Mouse (Mus musculus) kidney, embryonic 16.5 days (tissue): Measurements from ENCODE around the gene Lrrc25. TPM values are rescaled to one million over a fixed set of nuclear protein-coding genes. Genes with fewer than 3 reads are reported as not detected.

ENCODE experiments used
- ATAC-seq: fragments of 200-750 bp; cut with Nextera tagmentation; 2 replicates; pipeline ENCODE4 v1.8.0; 2017; ENCODE audit warnings: moderate TSS enrichment; ENCODE audit not compliant: low FRiP score, low TSS enrichment
- H3K27ac ChIP-seq: fragments of 300-500 bp; sonication (generic); 2 replicates; pipeline ENCODE4 v1.5.1; 2014; ENCODE audit warnings: low read length
- H3K27me3 ChIP-seq: fragments of 300-500 bp; sonication (generic); 2 replicates; pipeline ENCODE4 v1.6.1; 2014; ENCODE audit warnings: low read length, control low read depth, mixed read lengths; ENCODE audit not compliant: insufficient read depth
- H3K36me3 ChIP-seq: fragments of 300-500 bp; sonication (generic); 2 replicates; pipeline ENCODE4 v1.6.1; 2014; ENCODE audit warnings: low read length, control low read depth, mixed read lengths; ENCODE audit not compliant: insufficient read depth
- H3K4me1 ChIP-seq: fragments of 300-500 bp; sonication (generic); 2 replicates; pipeline ENCODE4 v1.6.1; 2014; ENCODE audit warnings: low read length, control low read depth, mixed read lengths; ENCODE audit not compliant: insufficient read depth
- H3K4me2 ChIP-seq: fragments of 300-500 bp; sonication (generic); replicated peaks from 2 replicates; pipeline ENCODE4 v1.6.1; 2014; ENCODE audit warnings: low read depth, low read length
- H3K4me3 ChIP-seq: fragments of 300-500 bp; sonication (generic); 2 replicates; pipeline ENCODE4 v1.5.1; 2014; ENCODE audit warnings: mild to moderate bottlenecking, low read length
- H3K9ac ChIP-seq: fragments of 300-500 bp; sonication (generic); replicated peaks from 2 replicates; pipeline ENCODE4 v1.6.1; 2014; ENCODE audit warnings: low read length
- H3K9me3 ChIP-seq: fragments of 300-500 bp; sonication (generic); 2 replicates; pipeline ENCODE4 v1.6.1; 2016; ENCODE audit warnings: low read length, control low read depth
- WGBS: fragments of 180-500 bp; shearing (Covaris S2); extraction: QIAGEN DNeasy Blood & Tissue Kit; methylation state at CpG from one replicate; pipeline ENCODE4 v1.1.7; 2014; 5-methylcytosine and 5-hydroxymethylcytosine counted together
- polyA plus RNA-seq: library from polyadenylated mRNA; unstranded; fragments of >200 nt; fragmentation: Nextera tagmentation; extraction: Ambion mirVana; gene quantifications from 2 replicates; pipeline ENCODE4 v1.2.1, GENCODE M21; 2015

Lrrc25 gene
- polyA plus RNA-seq, 1 experiment from 2014 or later = 1.9 TPM

GRCm38 (mm10) chr8:70598283-70598682, 17.7 kb upstream of the Lrrc25 start:
- Histone ChIP-seq H3K27ac (peak overlapping the region; percentile 9; the same call in 1 of the 2 replicates), H3K4me2 (peak overlapping the region; percentile 78), H3K9ac (peak overlapping the region; percentile 74), H3K4me3 (peak overlapping the region; percentile 48), H3K36me3 (peaks cover 26% of the 10 kb centered on the region), H3K9me3 (no peaks in the 10 kb centered on the region), H3K4me1 (peaks cover 75% of the 10 kb centered on the region), H3K27me3 (no peaks in the 10 kb centered on the region)
- 7% methylated on average over 29 of the region's 29 CpGs for WGBS
- ATAC-seq = peak; percentile 16; the same call in 1 of the 2 replicates

- H3K36me3 ChIP-seq = peaks cover 26% of the 10 kb centered on the region
- peak overlapping the region; percentile 9; the same call in 1 of the 2 replicates for H3K27ac ChIP-seq
- peak overlapping the region; percentile 45 for H3K9ac ChIP-seq
- H3K4me2 ChIP-seq = peak overlapping the region; percentile 78
- ATAC-seq = no peak
- no peaks in the 10 kb centered on the region for H3K9me3 ChIP-seq
- WGBS = 19% methylated on average over 10 of the region's 10 CpGs
- H3K27me3 ChIP-seq = no peaks in the 10 kb centered on the region
- peaks cover 70% of the 10 kb centered on the region for H3K4me1 ChIP-seq
- peak overlapping the region; percentile 48 for H3K4me3 ChIP-seq
Measured at GRCm38 (mm10) chr8:70598722-70599121, 17.2 kb upstream of the Lrrc25 start.

GRCm38 (mm10) chr8:70599507-70600290, 16.3 kb upstream of the Lrrc25 start:
- no peak for ATAC-seq
- Histone ChIP-seq H3K27me3 (no peaks in the 10 kb centered on the region), H3K27ac (peak overlapping the region; percentile 84; the same call in 1 of the 2 replicates), H3K9me3 (no peaks in the 10 kb centered on the region), H3K4me1 (peaks cover 69% of the 10 kb centered on the region), H3K4me3 (no peak overlapping the region), H3K9ac (peak overlapping the region; percentile 32; the same call in 1 of the 2 replicates), H3K36me3 (peaks cover 26% of the 10 kb centered on the region), H3K4me2 (no peak overlapping the region)
- 83% methylated on average over 12 of the region's 12 CpGs for WGBS

- H3K27ac ChIP-seq = peak overlapping the region; percentile 84
- H3K9me3 ChIP-seq = no peaks in the 10 kb centered on the region
- peak overlapping the region; percentile 23 for H3K9ac ChIP-seq
- ATAC-seq = no peak
- H3K4me2 ChIP-seq = peak overlapping the region; percentile 48
- peaks cover 64% of the 10 kb centered on the region for H3K4me1 ChIP-seq
- 19% methylated on average over 10 of the region's 10 CpGs for WGBS
- H3K4me3 ChIP-seq = peak overlapping the region; percentile 12; the same call in 1 of the 2 replicates
- H3K36me3 ChIP-seq = peaks cover 25% of the 10 kb centered on the region
- H3K27me3 ChIP-seq = no peaks in the 10 kb centered on the region
Measured at GRCm38 (mm10) chr8:70600473-70601270, 15.3 kb upstream of the Lrrc25 start.

- Histone ChIP-seq H3K4me2 (peak overlapping the region; percentile 48), H3K9me3 (no peaks in the 10 kb centered on the region), H3K4me3 (peak overlapping the region; percentile 12; the same call in 1 of the 2 replicates), H3K27ac (peak overlapping the region; percentile 84), H3K9ac (peak overlapping the region; percentile 23; the same call in 1 of the 2 replicates), H3K36me3 (peaks cover 19% of the 10 kb centered on the region), H3K4me1 (peaks cover 60% of the 10 kb centered on the region), H3K27me3 (no peaks in the 10 kb centered on the region)
- ATAC-seq = peak; percentile 30
- under 1% methylated on average over 26 of the region's 26 CpGs for WGBS
Measured at GRCm38 (mm10) chr8:70601271-70601649, 14.7 kb upstream of the Lrrc25 start.

GRCm38 (mm10) chr8:70602139-70602811, 13.7 kb upstream of the Lrrc25 start:
- Histone ChIP-seq H3K4me2 (no peak overlapping the region), H3K27ac (no peak overlapping the region), H3K36me3 (peaks cover 18% of the 10 kb centered on the region), H3K4me3 (no peak overlapping the region), H3K9ac (no peak overlapping the region), H3K27me3 (no peaks in the 10 kb centered on the region), H3K9me3 (no peaks in the 10 kb centered on the region), H3K4me1 (peaks cover 62% of the 10 kb centered on the region)
- 92% methylated on average over 13 of the region's 13 CpGs for WGBS
- no peak for ATAC-seq

GRCm38 (mm10) chr8:70604558-70604957, 11.4 kb upstream of the Lrrc25 start:
- Histone ChIP-seq H3K4me3 (no peak overlapping the region), H3K9me3 (no peaks in the 10 kb centered on the region), H3K36me3 (peaks cover 14% of the 10 kb centered on the region), H3K27me3 (no peaks in the 10 kb centered on the region), H3K4me1 (peaks cover 55% of the 10 kb centered on the region), H3K4me2 (no peak overlapping the region), H3K27ac (no peak overlapping the region), H3K9ac (no peak overlapping the region)
- no peak for ATAC-seq
- 60% methylated on average over 7 of the region's 7 CpGs for WGBS

- H3K4me1 ChIP-seq = peaks cover 48% of the 10 kb centered on the region
- no peak for ATAC-seq
- WGBS = 79% methylated on average over 9 of the region's 9 CpGs
- peaks cover 14% of the 10 kb centered on the region for H3K36me3 ChIP-seq
- H3K9me3 ChIP-seq = no peaks in the 10 kb centered on the region
- no peak overlapping the region for H3K9ac ChIP-seq
- H3K27ac ChIP-seq = peak overlapping the region; percentile 35
- no peaks in the 10 kb centered on the region for H3K27me3 ChIP-seq
- H3K4me2 ChIP-seq = peak overlapping the region; percentile 98; the same call in 1 of the 2 replicates
- H3K4me3 ChIP-seq = no peak overlapping the region
Measured at GRCm38 (mm10) chr8:70605871-70606779, 9.8 kb upstream of the Lrrc25 start.
